Mouse (Mus musculus): ENCODE results near the gene Olfr1175-ps. TPM values are rescaled to one million over a fixed set of nuclear protein-coding genes. Genes with fewer than 3 reads are reported as not detected.

Gene Olfr1175-ps
- polyA plus RNA-seq (2017; shearing (Covaris generic)): not detected

DNA sequence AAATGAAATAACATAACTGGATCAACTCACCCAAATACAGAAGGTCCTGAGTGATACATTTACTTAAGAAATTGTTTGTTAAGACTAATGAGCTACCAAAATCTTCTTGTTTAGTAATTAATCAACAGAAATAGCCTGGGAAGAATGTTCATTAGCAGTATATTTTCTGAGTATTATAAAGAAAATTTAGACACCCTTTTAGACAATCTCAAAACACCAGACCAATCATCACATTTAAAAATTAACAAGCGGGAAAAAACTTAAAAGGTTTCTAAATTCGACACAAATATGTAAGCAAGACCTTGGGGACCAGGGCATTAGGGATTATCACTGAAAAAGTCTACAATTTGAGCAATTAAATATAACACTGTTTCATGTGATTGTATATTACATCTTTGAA is at the start of gene Olfr1175-ps:
Gene Olfr1175-ps, minus strand, starts transcription at position 101 of the 400 bp plus-strand sequence.

GRCm38 (mm10) chr2:88346392-88346791 is 19.4 kb upstream of the Olfr1175-ps start, which contains the start of gene Olfr1177-ps:
TSS of gene Olfr1177-ps (minus strand) at chr2:88346492.

DNA sequence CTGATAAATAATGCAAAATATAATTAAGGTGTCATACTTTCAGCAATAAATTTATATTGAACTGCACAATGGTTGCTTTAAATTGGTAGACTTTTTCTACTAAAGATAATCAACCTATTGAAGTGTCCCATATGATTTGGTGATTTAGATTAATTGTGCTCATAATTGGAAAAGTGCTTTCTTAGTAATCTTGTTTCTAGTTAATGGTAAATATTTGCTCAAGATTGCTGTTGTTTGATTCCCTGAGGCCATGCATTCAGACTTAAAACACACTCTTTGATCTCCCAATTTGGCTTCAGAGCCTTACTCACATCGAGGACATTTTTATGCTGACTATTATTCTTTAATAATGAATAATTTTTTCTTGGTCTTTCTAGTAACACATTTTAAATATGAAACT is 9.4 kb upstream of the Olfr1175-ps start, which contains the start of gene Olfr1176:
Gene Olfr1176, plus strand, starts transcription at position 301 of the 400 bp plus-strand sequence.

GRCm38 (mm10) chr2:88315035-88315434 is 12.0 kb downstream of the Olfr1175-ps start, which contains the start of gene Olfr1174-ps:
TSS of gene Olfr1174-ps (minus strand) at chr2:88315135.

GRCm38 (mm10) chr2:88279775-88280174 is 47.2 kb downstream of the Olfr1175-ps start, which contains the start of gene Olfr1173:
TSS of gene Olfr1173 (minus strand) at chr2:88279875.

Other genes starting within 250 kb of the Olfr1175-ps start
- gene Olfr1164, start 233.2 kb downstream of the Olfr1175-ps start, polyA plus RNA-seq (2017; shearing (Covaris generic)): not detected
- not detected for gene Olfr1166, start 198.9 kb downstream of the Olfr1175-ps start, polyA plus RNA-seq (2017; shearing (Covaris generic))
- not detected for gene Olfr1167, start 172.0 kb downstream of the Olfr1175-ps start, polyA plus RNA-seq (2017; shearing (Covaris generic))
- gene Olfr1168, start 145.3 kb downstream of the Olfr1175-ps start, polyA plus RNA-seq (2017; shearing (Covaris generic)): not detected
- not detected for gene Olfr1170, start 98.9 kb downstream of the Olfr1175-ps start, polyA plus RNA-seq (2017; shearing (Covaris generic))
- not detected for gene Olfr1173, start 47.3 kb downstream of the Olfr1175-ps start, polyA plus RNA-seq (2017; shearing (Covaris generic))
- not detected for gene Olfr1174-ps, start 12.1 kb downstream of the Olfr1175-ps start, polyA plus RNA-seq (2017; shearing (Covaris generic))
- gene Olfr1176, start 9.5 kb upstream of the Olfr1175-ps start, polyA plus RNA-seq (2017; shearing (Covaris generic)): not detected
- gene Olfr1177-ps, start 19.3 kb upstream of the Olfr1175-ps start, polyA plus RNA-seq (2017; shearing (Covaris generic)): not detected
- not detected for gene Olfr1178, start 59.8 kb upstream of the Olfr1175-ps start, polyA plus RNA-seq (2017; shearing (Covaris generic))
- not detected for gene Olfr1179, start 79.2 kb upstream of the Olfr1175-ps start, polyA plus RNA-seq (2017; shearing (Covaris generic))
- gene Olfr1180, start 91.9 kb upstream of the Olfr1175-ps start, polyA plus RNA-seq (2017; shearing (Covaris generic)): not detected
- 0.07 TPM for gene Olfr1181, start 99.0 kb upstream of the Olfr1175-ps start, polyA plus RNA-seq (2017; shearing (Covaris generic))
- not detected for gene Gm13757, start 121.9 kb upstream of the Olfr1175-ps start, polyA plus RNA-seq (2017; shearing (Covaris generic))
- not detected for gene Olfr1183, start 127.7 kb upstream of the Olfr1175-ps start, polyA plus RNA-seq (2017; shearing (Covaris generic))
- not detected for gene Olfr1184, start 156.4 kb upstream of the Olfr1175-ps start, polyA plus RNA-seq (2017; shearing (Covaris generic))
- gene Olfr1185-ps1, start 166.1 kb upstream of the Olfr1175-ps start, polyA plus RNA-seq (2017; shearing (Covaris generic)): not detected
- not detected for gene Olfr1186, start 191.3 kb upstream of the Olfr1175-ps start, polyA plus RNA-seq (2017; shearing (Covaris generic))
- not detected for gene Olfr1188, start 229.7 kb upstream of the Olfr1175-ps start, polyA plus RNA-seq (2017; shearing (Covaris generic))